ENCODE assay signal across 26 mouse cellular contexts in the genomic region with DNA sequence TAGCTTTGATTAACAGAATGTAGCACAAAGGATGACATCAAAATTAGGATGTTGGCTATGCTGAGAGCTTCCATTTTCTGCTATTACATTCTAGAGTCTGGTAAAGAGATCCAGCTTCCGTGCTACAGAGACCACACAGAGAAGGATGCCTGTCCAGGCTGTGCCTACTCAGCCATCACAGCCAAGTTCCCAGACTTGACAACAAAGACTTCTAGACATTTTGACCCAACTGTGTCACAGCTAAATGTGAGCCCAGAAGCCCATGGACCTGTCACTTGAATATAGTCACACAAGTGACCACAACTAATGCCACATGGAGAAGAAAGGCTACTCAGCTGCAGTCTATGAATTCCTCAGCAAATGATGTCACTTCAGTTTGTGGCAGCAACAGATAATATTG. TPM values are rescaled to one million over a fixed set of nuclear protein-coding genes. Genes with fewer than 3 reads are reported as not detected.
DNase-seq lines count a peak whose midpoint lies in the region; ATAC-seq and TF ChIP-seq lines count a peak whose summit lies in the region.
"Had no signal": no experiment of that assay in that cellular context is flagged by ENCODE, and none has a peak within 500 bp of the region (broad histone marks: within the 10 kb centered on the region; RNA-seq: fewer than 3 reads in every experiment).

No protein-coding gene starts in this region.

- no peak for TF ChIP-seq CTCF in lung, embryonic 14.5 days (IDR thresholded peaks at IDR 0.05; ENCODE audit: low read depth)

- no peak overlapping the region for H3K4me2 ChIP-seq in hindbrain, embryonic 16.5 days (ENCODE audit: low read length)
- no peak overlapping the region for H3K4me2 ChIP-seq in hindbrain, embryonic 14.5 days (replicated peaks)
- no peak overlapping the region for H3K4me2 ChIP-seq in lung, embryonic 14.5 days
- H3K4me2 ChIP-seq: embryonic facial prominence, embryonic 13.5 days; embryonic facial prominence, embryonic 15.5 days; forebrain, embryonic 12.5 days had no signal

- H3K36me3 ChIP-seq in hindbrain, embryonic 16.5 days (ENCODE audit: control insufficient read depth, insufficient read depth, low read length): no peaks in the 10 kb centered on the region
- H3K36me3 ChIP-seq in hindbrain, embryonic 14.5 days (replicated peaks; ENCODE audit: control insufficient read depth, insufficient read depth): no peaks in the 10 kb centered on the region
- H3K36me3 ChIP-seq in lung, embryonic 14.5 days (ENCODE audit: insufficient read depth): no peaks in the 10 kb centered on the region
- H3K36me3 ChIP-seq: embryonic facial prominence, embryonic 13.5 days; embryonic facial prominence, embryonic 15.5 days; forebrain, embryonic 10.5 days; forebrain, embryonic 12.5 days; G1E had no signal

- no peak overlapping the region for H3K4me3 ChIP-seq in hindbrain, embryonic 16.5 days (ENCODE audit: low read length)
- no peak overlapping the region for H3K4me3 ChIP-seq in hindbrain, embryonic 14.5 days (replicated peaks; ENCODE audit: low read length)
- no peak overlapping the region for H3K4me3 ChIP-seq in lung, embryonic 14.5 days (ENCODE audit: low read depth, low read length)
- H3K4me3 ChIP-seq: embryonic facial prominence, embryonic 13.5 days; embryonic facial prominence, embryonic 15.5 days; erythroblast, embryonic 14.5 days; forebrain, embryonic 10.5 days; forebrain, embryonic 12.5 days had no signal

- ATAC-seq in hindbrain, embryonic 16.5 days: peak; percentile 30; the same call in 1 of the 2 replicates
- ATAC-seq in hindbrain, embryonic 14.5 days (ENCODE audit: low FRiP score): no peak
- ATAC-seq in lung, embryonic 14.5 days (ENCODE audit: insufficient read depth): no peak
- ATAC-seq: CD4-positive, CD25-positive, alpha-beta regulatory T cell, adult 4 months; forebrain, embryonic 14.5 days; forebrain, embryonic 16.5 days had no signal

- no peaks in the 10 kb centered on the region for H3K27me3 ChIP-seq in hindbrain, embryonic 16.5 days (replicated peaks; ENCODE audit: control insufficient read depth, insufficient read depth, low read length)
- H3K27me3 ChIP-seq in hindbrain, embryonic 14.5 days (ENCODE audit: control insufficient read depth, insufficient read depth, low read length): no peaks in the 10 kb centered on the region
- H3K27me3 ChIP-seq in lung, embryonic 14.5 days (ENCODE audit: insufficient read depth, low read length): no peaks in the 10 kb centered on the region
- H3K27me3 ChIP-seq: CH12.LX; embryonic facial prominence, embryonic 13.5 days; embryonic facial prominence, embryonic 15.5 days; forebrain, embryonic 12.5 days had no signal

- DNase-seq in hindbrain, embryonic 14.5 days (ENCODE audit: low spot score): no peak
- peak; percentile 29 for DNase-seq in lung, embryonic 14.5 days
- DNase-seq in lung, postnatal 25 days (ENCODE audit: low spot score): no peak
- peak; percentile 72 for DNase-seq in Muller cell, postnatal 12 days (ENCODE audit: inconsistent ontology term)
- DNase-seq: adrenal gland, adult 2 months; adrenal gland, postnatal 10 days; adrenal gland, postnatal 25 days; B cell, adult 2 months; cerebellum, adult 11 months; cerebellum, adult 18-20 months; cerebellum, adult 8-10 months; cerebellum, adult 9-11 months; cerebellum, postnatal 14 days; cerebellum, postnatal 36 days; embryo, embryonic 11 days had no signal

- H3K9me3 ChIP-seq in hindbrain, embryonic 16.5 days (ENCODE audit: control insufficient read depth, low read length): no peaks in the 10 kb centered on the region
- no peaks in the 10 kb centered on the region for H3K9me3 ChIP-seq in hindbrain, embryonic 14.5 days (ENCODE audit: control insufficient read depth, low read length)
- no peaks in the 10 kb centered on the region for H3K9me3 ChIP-seq in lung, embryonic 14.5 days (ENCODE audit: low read depth, low read length)
- H3K9me3 ChIP-seq: embryonic facial prominence, embryonic 13.5 days; embryonic facial prominence, embryonic 15.5 days; forebrain, embryonic 10.5 days; forebrain, embryonic 12.5 days had no signal

- H3K4me1 ChIP-seq in hindbrain, embryonic 16.5 days (ENCODE audit: control insufficient read depth, insufficient read depth, low read depth, low read length): no peaks in the 10 kb centered on the region
- H3K4me1 ChIP-seq in hindbrain, embryonic 14.5 days (replicated peaks; ENCODE audit: control insufficient read depth, insufficient read depth, low read length): no peaks in the 10 kb centered on the region
- no peaks in the 10 kb centered on the region for H3K4me1 ChIP-seq in lung, embryonic 14.5 days (ENCODE audit: insufficient read depth)
- H3K4me1 ChIP-seq: embryonic facial prominence, embryonic 13.5 days; embryonic facial prominence, embryonic 15.5 days; forebrain, embryonic 10.5 days; forebrain, embryonic 12.5 days had no signal

- H3K9ac ChIP-seq in hindbrain, embryonic 16.5 days (ENCODE audit: low read depth, low read length): no peak overlapping the region
- H3K9ac ChIP-seq in hindbrain, embryonic 14.5 days: no peak overlapping the region
- H3K9ac ChIP-seq in lung, embryonic 14.5 days: no peak overlapping the region
- H3K9ac ChIP-seq: embryonic facial prominence, embryonic 13.5 days; embryonic facial prominence, embryonic 15.5 days; forebrain, embryonic 12.5 days had no signal

- H3K27ac ChIP-seq in hindbrain, embryonic 16.5 days (ENCODE audit: low read depth, low read length): no peak overlapping the region
- H3K27ac ChIP-seq in hindbrain, embryonic 14.5 days: no peak overlapping the region
- H3K27ac ChIP-seq in lung, embryonic 14.5 days (ENCODE audit: low read depth): no peak overlapping the region
- H3K27ac ChIP-seq: embryonic facial prominence, embryonic 13.5 days; embryonic facial prominence, embryonic 15.5 days; forebrain, embryonic 10.5 days; forebrain, embryonic 12.5 days had no signal

- 60% methylated on average over 1 of the region's 1 CpGs for WGBS in hindbrain, embryonic 16.5 days
- 76% methylated on average over 1 of the region's 1 CpGs for WGBS in hindbrain, embryonic 14.5 days
- 52% methylated on average over 1 of the region's 1 CpGs for WGBS in lung, embryonic 14.5 days

RNA-seq across cellular contexts. Expression of a gene that starts 24.6 kb away (rescaled TPM):
- 337 and 365 TPM in 2 replicates for polyA plus RNA-seq in hindbrain, embryonic 16.5 days (2015; fragmentation: Nextera tagmentation; extraction: Ambion mirVana)
- 287 and 318 TPM in 2 replicates for polyA plus RNA-seq in hindbrain, embryonic 14.5 days (2014; fragmentation: Nextera tagmentation; extraction: Ambion mirVana)
- 0.62 and 1.0 TPM in 2 replicates for polyA plus RNA-seq in lung, embryonic 14.5 days (2014; fragmentation: Nextera tagmentation; extraction: Ambion mirVana)
- polyA plus RNA-seq: CD4-positive, CD25-positive, alpha-beta regulatory T cell, adult 4 months; erythroblast, embryonic 14.5 days; G1E had no signal

Comparison
In these comparisons a context has a peak if more than half of its experiments do, and no peak if none do; other contexts are left out.
1. DNase-seq: peak in lung, embryonic 14.5 days (single experiment) and Muller cell, postnatal 12 days (single experiment); none in hindbrain, embryonic 14.5 days (single experiment) and lung, postnatal 25 days (single experiment).
2. RNA of a gene that starts 24.6 kb away (polyA plus RNA-seq): 337 to 365 TPM in hindbrain, embryonic 16.5 days and 287 to 318 TPM in hindbrain, embryonic 14.5 days; 0.62 to 1.0 TPM in lung, embryonic 14.5 days; every median in the first group is over 100 times any median in the second.